Mouse (Mus musculus) kidney, adult 2 months (tissue): Measurements from ENCODE around the gene Calcrl.

ENCODE experiments used
- CTCF ChIP-seq: fragments of 200-500 bp; conservative IDR thresholded peaks from 2 replicates; pipeline ENCODE4 v1.5.1; 2011; ENCODE audit warnings: low read depth, mild to moderate bottlenecking, control low read depth, low read length, moderate library complexity, mixed read lengths; ENCODE audit not compliant: insufficient read depth, insufficient read length
- POLR2A ChIP-seq: fragments of 200-500 bp; IDR thresholded peaks from one replicate; pipeline ENCODE4 v1.6.1; 2011; ENCODE audit warnings: low read depth, low read length, control low read depth

GRCm38 (mm10) chr2:84464956-84465355, 39.7 kb upstream of the Calcrl start:
- no peak for TF ChIP-seq CTCF
- TF ChIP-seq POLR2A: no peak
